Mouse (Mus musculus) ES-Bruce4 (cell line): ENCODE data around the gene Socs3.

Experiments
- CTCF ChIP-seq: IDR thresholded peaks from one replicate; pipeline ENCODE4 v1.8.1; 2011; ENCODE audit warnings: low read depth, low read length
- POLR2A ChIP-seq: IDR thresholded peaks from one replicate; pipeline ENCODE4 v1.8.1; 2011; ENCODE audit warnings: low read length; ENCODE audit not compliant: insufficient read depth

DNA sequence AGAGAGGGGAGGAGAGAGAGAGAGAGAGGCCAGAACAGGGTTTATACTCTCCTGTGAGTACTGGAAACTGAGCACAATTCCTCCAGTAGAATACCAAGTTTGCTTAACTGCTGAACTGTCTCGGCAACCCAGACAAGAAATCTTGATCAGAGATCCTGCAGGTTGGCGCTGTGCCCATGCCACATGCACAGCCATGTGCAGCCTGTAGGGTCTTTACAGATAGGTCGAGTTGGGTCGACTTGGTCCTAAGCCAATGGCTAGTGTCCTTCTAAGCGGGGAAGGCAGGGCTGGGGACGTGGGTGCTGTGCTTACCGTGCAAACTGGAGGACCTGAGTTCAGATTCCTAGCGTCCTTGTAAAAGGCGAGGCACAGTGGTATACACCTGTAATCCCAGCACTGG is 15.0 kb downstream of the Socs3 start:
- TF ChIP-seq POLR2A (no peak), CTCF (no peak)
